Mouse (Mus musculus) forebrain, embryonic 11.5 days (tissue): ENCODE data around the gene Nrxn3. TPM values are rescaled to one million over a fixed set of nuclear protein-coding genes. Genes with fewer than 3 reads are reported as not detected.

ENCODE experiments used
- ATAC-seq: fragments of 200-750 bp; cut with Nextera tagmentation; replicated peaks from 2 replicates; pipeline ENCODE4 v1.8.0; 2017; ENCODE audit warnings: moderate TSS enrichment; ENCODE audit not compliant: low FRiP score
- DNase-seq: peaks from one replicate; pipeline ENCODE4 v3.0.0-alpha.2; 2017; ENCODE audit warnings: low spot score
- H3K27ac ChIP-seq: fragments of 300-500 bp; sonication (generic); 2 replicates; pipeline ENCODE4 v1.5.1; 2014; ENCODE audit warnings: low read depth, low read length
- H3K27me3 ChIP-seq: fragments of 300-500 bp; sonication (generic); 2 replicates; pipeline ENCODE4 v1.6.1; 2014; ENCODE audit warnings: mild to moderate bottlenecking, low read length, mixed read lengths; ENCODE audit not compliant: control insufficient read depth, insufficient read depth
- H3K36me3 ChIP-seq: fragments of 300-500 bp; sonication (generic); 2 replicates; pipeline ENCODE4 v1.6.1; 2014; ENCODE audit warnings: mild to moderate bottlenecking, low read length, moderate library complexity, mixed read lengths; ENCODE audit not compliant: control insufficient read depth, insufficient read depth
- H3K4me1 ChIP-seq: fragments of 300-500 bp; sonication (generic); replicated peaks from 2 replicates; pipeline ENCODE4 v1.6.1; 2014; ENCODE audit warnings: low read length, mixed read lengths; ENCODE audit not compliant: control insufficient read depth, insufficient read depth
- H3K4me2 ChIP-seq: fragments of 300-500 bp; sonication (generic); 2 replicates; pipeline ENCODE4 v1.6.1; 2014; ENCODE audit warnings: low read depth, mild to moderate bottlenecking, low read length, moderate library complexity, mixed read lengths; ENCODE audit not compliant: severe bottlenecking
- H3K4me3 ChIP-seq: fragments of 300-500 bp; sonication (generic); 2 replicates; pipeline ENCODE4 v1.5.1; 2014; ENCODE audit warnings: low read depth, low read length
- H3K9ac ChIP-seq: fragments of 300-500 bp; sonication (generic); 2 replicates; pipeline ENCODE4 v1.6.1; 2014; ENCODE audit warnings: low read length
- H3K9me3 ChIP-seq: fragments of 300-500 bp; sonication (generic); 2 replicates; pipeline ENCODE4 v1.6.1; 2016; ENCODE audit warnings: low read length, mixed read lengths; ENCODE audit not compliant: control insufficient read depth
- WGBS: fragments of 180-500 bp; shearing (Covaris S2); extraction: QIAGEN DNeasy Blood & Tissue Kit; methylation state at CpG from one replicate; pipeline ENCODE4 v1.1.7; 2014; 5-methylcytosine and 5-hydroxymethylcytosine counted together
- polyA plus RNA-seq: library from polyadenylated mRNA; unstranded; fragments of >200 nt; fragmentation: Nextera tagmentation; extraction: Ambion mirVana; gene quantifications from 2 replicates; pipeline ENCODE4 v1.2.1, GENCODE M21; 2014

Nrxn3 gene
- polyA plus RNA-seq, 1 experiment from 2014 or later: 38.4 TPM

- H3K9ac ChIP-seq: no peak overlapping the region
- ATAC-seq (peak; percentile 46), DNase-seq (no peak)
- no peaks in the 10 kb centered on the region for H3K9me3 ChIP-seq
- peaks cover 2% of the 10 kb centered on the region; the same call in 1 of the 2 replicates for H3K4me1 ChIP-seq
- H3K4me2 ChIP-seq: no peak overlapping the region
- no peaks in the 10 kb centered on the region for H3K27me3 ChIP-seq
- H3K36me3 ChIP-seq: no peaks in the 10 kb centered on the region
- WGBS: 35% methylated on average over 4 of the region's 4 CpGs
- no peak overlapping the region for H3K4me3 ChIP-seq
- H3K27ac ChIP-seq: no peak overlapping the region
Measured at GRCm38 (mm10) chr12:89290736-89291574, 568.3 kb downstream of the Nrxn3 start.

GRCm38 (mm10) chr12:89302011-89302410, 579.3 kb downstream of the Nrxn3 start:
- 43% methylated on average over 4 of the region's 4 CpGs for WGBS
- no peak; the same call in 1 of the 2 replicates for ATAC-seq

DNA sequence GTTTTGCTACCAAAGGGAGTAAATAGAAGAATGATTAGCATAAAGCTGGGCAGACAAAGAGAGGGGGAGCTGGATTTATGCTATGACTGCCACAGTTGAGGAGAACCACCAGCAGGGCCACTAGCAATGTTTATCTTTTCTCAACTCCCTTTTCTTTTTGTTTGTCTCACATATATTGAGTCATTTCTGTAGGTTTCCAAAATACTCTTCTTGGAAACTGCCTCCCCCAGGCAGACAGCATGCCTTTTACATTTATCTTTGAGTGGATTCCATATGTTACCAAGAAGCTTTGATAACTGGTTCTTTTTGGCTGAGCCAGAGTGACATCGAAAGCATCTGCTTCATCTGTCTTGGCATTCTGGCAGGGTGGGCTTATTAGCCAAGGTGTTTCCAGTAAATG, 587.5 kb downstream of the Nrxn3 start:
- Histone ChIP-seq H3K27ac (no peak overlapping the region), H3K9ac (no peak overlapping the region), H3K4me2 (no peak overlapping the region), H3K4me1 (no peaks in the 10 kb centered on the region), H3K36me3 (no peaks in the 10 kb centered on the region), H3K9me3 (no peaks in the 10 kb centered on the region), H3K4me3 (no peak overlapping the region), H3K27me3 (no peaks in the 10 kb centered on the region)
- WGBS: 89% methylated on average over 1 of the region's 1 CpGs
- DNase-seq (no peak), ATAC-seq (no peak)

More at GRCm38 (mm10) chr12:89302011-89302410, 579.3 kb downstream of the Nrxn3 start:
- H3K4me2 ChIP-seq: no peak overlapping the region
- H3K4me1 ChIP-seq: no peaks in the 10 kb centered on the region
- H3K9me3 ChIP-seq: no peaks in the 10 kb centered on the region
- H3K36me3 ChIP-seq: no peaks in the 10 kb centered on the region
- no peaks in the 10 kb centered on the region for H3K27me3 ChIP-seq
- no peak overlapping the region for H3K4me3 ChIP-seq
- peak; percentile 88 for DNase-seq
- H3K27ac ChIP-seq: no peak overlapping the region
- H3K9ac ChIP-seq: no peak overlapping the region

DNA sequence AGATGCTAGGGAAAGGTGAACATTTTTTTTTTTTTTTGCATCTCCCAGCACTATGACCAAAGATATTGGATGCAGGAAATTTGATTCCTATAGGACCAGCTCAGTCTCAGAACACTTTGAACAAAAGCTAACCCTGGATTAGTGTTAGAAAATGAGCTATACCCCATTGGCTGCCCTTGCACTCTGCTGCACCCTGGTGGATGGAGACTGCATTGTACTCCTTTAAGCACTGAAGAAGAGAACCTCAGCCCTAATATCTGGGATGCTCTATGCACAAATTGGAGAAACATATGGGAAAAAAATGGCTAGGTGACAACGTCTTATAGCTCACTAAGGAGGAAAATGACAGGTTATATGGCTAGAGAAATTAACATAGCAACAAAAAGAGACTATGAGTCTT, 589.9 kb downstream of the Nrxn3 start:
- no peaks in the 10 kb centered on the region for H3K36me3 ChIP-seq
- H3K27me3 ChIP-seq: no peaks in the 10 kb centered on the region
- no peaks in the 10 kb centered on the region for H3K9me3 ChIP-seq
- no peaks in the 10 kb centered on the region for H3K4me1 ChIP-seq
- WGBS: 45% methylated on average over 1 of the region's 1 CpGs
- ATAC-seq (0 out of 2 replicates have a peak, but pooled peaks have one; percentile 27), DNase-seq (no peak)
- no peak overlapping the region for H3K9ac ChIP-seq
- H3K4me3 ChIP-seq: no peak overlapping the region
- no peak overlapping the region for H3K4me2 ChIP-seq
- no peak overlapping the region for H3K27ac ChIP-seq

- no peak overlapping the region for H3K9ac ChIP-seq
- no peak for ATAC-seq
- H3K4me3 ChIP-seq: no peak overlapping the region
- DNase-seq: no peak
- H3K27me3 ChIP-seq: no peaks in the 10 kb centered on the region
- no peak overlapping the region for H3K27ac ChIP-seq
- H3K9me3 ChIP-seq: no peaks in the 10 kb centered on the region
- H3K4me1 ChIP-seq: no peaks in the 10 kb centered on the region
- no peaks in the 10 kb centered on the region for H3K36me3 ChIP-seq
- H3K4me2 ChIP-seq: no peak overlapping the region
- WGBS: 50% methylated on average over 8 of the region's 8 CpGs
Measured at GRCm38 (mm10) chr12:89325864-89326560, 603.3 kb downstream of the Nrxn3 start.

GRCm38 (mm10) chr12:89331474-89332263, 609.0 kb downstream of the Nrxn3 start:
- no peak for ATAC-seq
- no peak overlapping the region for H3K4me3 ChIP-seq
- H3K36me3 ChIP-seq: no peaks in the 10 kb centered on the region
- no peak for DNase-seq
- H3K9ac ChIP-seq: no peak overlapping the region
- no peaks in the 10 kb centered on the region for H3K9me3 ChIP-seq
- no peaks in the 10 kb centered on the region for H3K4me1 ChIP-seq
- no peak overlapping the region for H3K4me2 ChIP-seq
- no peaks in the 10 kb centered on the region for H3K27me3 ChIP-seq
- 90% methylated on average over 3 of the region's 3 CpGs for WGBS
- no peak overlapping the region for H3K27ac ChIP-seq

DNA sequence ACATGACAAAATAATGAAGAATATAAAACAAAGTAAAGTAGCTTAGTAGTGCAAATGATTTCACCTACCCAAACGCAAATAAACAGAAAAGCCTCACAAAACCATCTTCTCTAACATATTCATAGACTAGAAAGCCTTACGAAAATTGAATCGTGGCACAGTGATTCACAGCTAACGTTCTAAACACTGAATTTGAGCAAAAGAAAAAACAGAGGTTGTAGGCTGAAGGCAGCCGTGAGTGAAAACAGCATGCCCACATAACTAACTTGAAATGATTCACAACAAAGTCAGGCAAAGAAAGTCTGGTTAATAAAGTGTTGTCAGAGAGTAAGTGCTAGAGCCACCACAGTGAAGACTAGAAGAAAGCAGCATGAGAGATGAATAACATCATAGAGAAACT, 610.8 kb downstream of the Nrxn3 start:
- Histone ChIP-seq H3K9ac (no peak overlapping the region), H3K4me1 (no peaks in the 10 kb centered on the region), H3K9me3 (no peaks in the 10 kb centered on the region), H3K27ac (no peak overlapping the region), H3K4me3 (no peak overlapping the region), H3K4me2 (no peak overlapping the region), H3K27me3 (no peaks in the 10 kb centered on the region), H3K36me3 (no peaks in the 10 kb centered on the region)
- ATAC-seq: no peak
- 90% methylated on average over 5 of the region's 5 CpGs for WGBS
- no peak for DNase-seq

DNA sequence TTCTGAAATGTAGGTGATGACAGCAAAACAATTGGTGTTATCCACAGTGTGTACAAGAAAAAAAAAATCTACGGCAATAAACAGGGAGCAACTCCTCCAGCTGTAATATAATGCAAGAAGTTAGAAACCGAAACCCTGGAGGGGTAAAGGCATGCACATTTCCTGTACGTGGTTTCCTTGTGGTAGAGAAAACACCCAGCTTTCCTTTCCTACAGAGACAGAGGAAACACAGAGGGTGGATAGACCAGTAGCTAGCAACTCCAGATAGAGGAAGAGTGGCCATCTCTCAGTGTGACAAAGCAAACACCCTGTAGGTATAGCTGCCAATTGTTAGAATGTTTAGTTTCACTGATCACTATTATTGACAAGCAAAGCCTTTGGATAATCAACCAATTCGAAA, 642.2 kb downstream of the Nrxn3 start:
- H3K9me3 ChIP-seq: no peaks in the 10 kb centered on the region
- no peak overlapping the region for H3K4me3 ChIP-seq
- H3K27me3 ChIP-seq: no peaks in the 10 kb centered on the region
- H3K36me3 ChIP-seq: no peaks in the 10 kb centered on the region
- H3K9ac ChIP-seq: no peak overlapping the region
- H3K4me1 ChIP-seq: no peaks in the 10 kb centered on the region
- no peak for DNase-seq
- no peak overlapping the region for H3K27ac ChIP-seq
- H3K4me2 ChIP-seq: no peak overlapping the region
- WGBS: 75% methylated on average over 4 of the region's 4 CpGs
- ATAC-seq: no peak
